8 mouse cellular contexts compared by ENCODE assay signal in genomic region chrX:134540414-134541135, GRCm38 (mm10). TPM values are rescaled to one million over a fixed set of nuclear protein-coding genes. Genes with fewer than 3 reads are reported as not detected.
DNase-seq lines count a peak whose midpoint lies in the region; ATAC-seq and TF ChIP-seq lines count a peak whose summit lies in the region.

No protein-coding gene starts in this region.

- H3K4me3 ChIP-seq in neural tube, embryonic 11.5 days (ENCODE audit: low read depth, low read length) = peak overlapping the region; percentile 47
- H3K4me3 ChIP-seq in cortical plate, adult 2 months (ENCODE audit: insufficient read depth, low read length) = peak overlapping the region; percentile 94
- peak overlapping the region; percentile 62 for H3K4me3 ChIP-seq in hindbrain, embryonic 10.5 days
- H3K4me3 ChIP-seq in limb, embryonic 13.5 days = peak overlapping the region; percentile 56
- H3K4me3 ChIP-seq in neural tube, embryonic 15.5 days (replicated peaks) = peak overlapping the region; percentile 52

- intact Hi-C loops in left cerebral cortex, postnatal 25 days (cut with DNase I) = no loop called here

- no peak for TF ChIP-seq POLR2A in cortical plate, adult 2 months (IDR thresholded peaks at IDR 0.05; ENCODE audit: extremely low read depth, insufficient read depth, low read length)

- no peak for TF ChIP-seq CTCF in cortical plate, adult 2 months (IDR thresholded peaks at IDR 0.05; ENCODE audit: extremely low read depth, insufficient read depth, low read length)

- peak overlapping the region; percentile 57 for H3K9ac ChIP-seq in neural tube, embryonic 11.5 days (ENCODE audit: low read length)
- peak overlapping the region; percentile 69 for H3K9ac ChIP-seq in limb, embryonic 13.5 days
- H3K9ac ChIP-seq in neural tube, embryonic 15.5 days (replicated peaks) = peak overlapping the region; percentile 55

- H3K27ac ChIP-seq in neural tube, embryonic 11.5 days (ENCODE audit: low read depth, low read length) = no peak overlapping the region
- no peak overlapping the region for H3K27ac ChIP-seq in cortical plate, adult 2 months (ENCODE audit: insufficient read depth, low read length)
- H3K27ac ChIP-seq in hindbrain, embryonic 10.5 days = peak overlapping the region; percentile 92; the same call in 1 of the 2 replicates
- no peak overlapping the region; the same call in 1 of the 2 replicates for H3K27ac ChIP-seq in limb, embryonic 13.5 days
- H3K27ac ChIP-seq in neural tube, embryonic 15.5 days (replicated peaks) = no peak overlapping the region

- H3K4me2 ChIP-seq in neural tube, embryonic 11.5 days (ENCODE audit: low read depth) = peak overlapping the region; percentile 43
- H3K4me2 ChIP-seq in limb, embryonic 13.5 days (replicated peaks) = peak overlapping the region; percentile 67
- peak overlapping the region; percentile 66 for H3K4me2 ChIP-seq in neural tube, embryonic 15.5 days

- ATAC-seq in neural tube, embryonic 11.5 days (ENCODE audit: insufficient read depth, low FRiP score, low TSS enrichment) = no peak
- no peak for ATAC-seq in limb, embryonic 13.5 days (ENCODE audit: low FRiP score, low read depth)
- no peak for ATAC-seq in neural tube, embryonic 15.5 days (ENCODE audit: low FRiP score)

- no peak for DNase-seq in neural tube, embryonic 11.5 days (ENCODE audit: low spot score)
- DNase-seq in neural tube, embryonic 10.5 days (ENCODE audit: extremely low spot score, low spot score) = no peak
- DNase-seq in hindbrain, embryonic 10.5 days (ENCODE audit: low spot score) = peak; percentile 4
- no peak for DNase-seq in left cerebral cortex, postnatal 25 days (ENCODE audit: low spot score in 2 of 2)
- DNase-seq in spleen, postnatal 4 days (ENCODE audit: low spot score in 2 of 2) = no peak

- no peaks in the 10 kb centered on the region for H3K4me1 ChIP-seq in neural tube, embryonic 11.5 days (ENCODE audit: control insufficient read depth, insufficient read depth, low read length)
- H3K4me1 ChIP-seq in cortical plate, adult 2 months (ENCODE audit: control insufficient read depth, insufficient read depth, low read length) = no peaks in the 10 kb centered on the region
- no peaks in the 10 kb centered on the region for H3K4me1 ChIP-seq in hindbrain, embryonic 10.5 days (replicated peaks)
- no peaks in the 10 kb centered on the region for H3K4me1 ChIP-seq in limb, embryonic 13.5 days
- peaks cover 5% of the 10 kb centered on the region; the same call in 1 of the 2 replicates for H3K4me1 ChIP-seq in neural tube, embryonic 15.5 days

- no peaks in the 10 kb centered on the region for H3K9me3 ChIP-seq in neural tube, embryonic 11.5 days (ENCODE audit: control insufficient read depth, low read length)
- H3K9me3 ChIP-seq in hindbrain, embryonic 10.5 days = no peaks in the 10 kb centered on the region
- H3K9me3 ChIP-seq in limb, embryonic 13.5 days = no peaks in the 10 kb centered on the region
- no peaks in the 10 kb centered on the region for H3K9me3 ChIP-seq in neural tube, embryonic 15.5 days (replicated peaks)

- no peaks in the 10 kb centered on the region for H3K36me3 ChIP-seq in neural tube, embryonic 11.5 days (ENCODE audit: control insufficient read depth, insufficient read depth, low read length)
- H3K36me3 ChIP-seq in hindbrain, embryonic 10.5 days = peaks cover 14% of the 10 kb centered on the region; the same call in 1 of the 2 replicates
- H3K36me3 ChIP-seq in limb, embryonic 13.5 days = no peaks in the 10 kb centered on the region; the same call in 1 of the 2 replicates
- no peaks in the 10 kb centered on the region for H3K36me3 ChIP-seq in neural tube, embryonic 15.5 days

- WGBS in neural tube, embryonic 11.5 days = 25% methylated on average over 12 of the region's 12 CpGs
- WGBS in hindbrain, embryonic 10.5 days = 25% methylated on average over 12 of the region's 12 CpGs
- 24% methylated on average over 12 of the region's 12 CpGs for WGBS in limb, embryonic 13.5 days
- WGBS in neural tube, embryonic 15.5 days = 29% methylated on average over 12 of the region's 12 CpGs

- no peaks in the 10 kb centered on the region for H3K27me3 ChIP-seq in neural tube, embryonic 11.5 days (ENCODE audit: control insufficient read depth, insufficient read depth, low read length)
- H3K27me3 ChIP-seq in hindbrain, embryonic 10.5 days (ENCODE audit: insufficient read depth, poor library complexity, severe bottlenecking) = no peaks in the 10 kb centered on the region
- peaks cover 5% of the 10 kb centered on the region; the same call in 1 of the 2 replicates for H3K27me3 ChIP-seq in limb, embryonic 13.5 days
- H3K27me3 ChIP-seq in neural tube, embryonic 15.5 days (replicated peaks) = no peaks in the 10 kb centered on the region

RNA-seq across cellular contexts. Expression of gene Timm8a1, which starts 1.1 kb away (rescaled TPM):
- polyA plus RNA-seq in neural tube, embryonic 11.5 days (2014; fragmentation: Nextera tagmentation; extraction: Ambion mirVana) = 66.5 and 67.0 TPM in 2 replicates
- 14.8 and 17.0 TPM in 2 replicates for polyA plus RNA-seq in cortical plate, adult 2 months (2012; rRNA removed)
- 70.6 and 100 TPM in 2 replicates for polyA plus RNA-seq in hindbrain, embryonic 10.5 days (2016; fragmentation: Nextera tagmentation; extraction: Ambion mirVana)
- 69.0 and 72.7 TPM in 2 replicates for polyA plus RNA-seq in limb, embryonic 13.5 days (2015; fragmentation: Nextera tagmentation; extraction: Ambion mirVana)
- 51.9 and 62.5 TPM in 2 replicates for polyA plus RNA-seq in neural tube, embryonic 15.5 days (2015; fragmentation: Nextera tagmentation; extraction: Ambion mirVana)
- total RNA-seq in left cerebral cortex, postnatal 25 days (2021) = 10 to 100 TPM; 17.6 to 22.3 TPM

RNA-seq across cellular contexts. Expression of gene Btk, which starts 42.8 kb away (rescaled TPM):
- polyA plus RNA-seq in neural tube, embryonic 11.5 days (2014; fragmentation: Nextera tagmentation; extraction: Ambion mirVana) = 0.88 and 1.9 TPM in 2 replicates
- 0.94 and 1.5 TPM in 2 replicates for polyA plus RNA-seq in cortical plate, adult 2 months (2012; rRNA removed)
- 1.2 and 2.2 TPM in 2 replicates for polyA plus RNA-seq in hindbrain, embryonic 10.5 days (2016; fragmentation: Nextera tagmentation; extraction: Ambion mirVana)
- 1.3 and 1.8 TPM in 2 replicates for polyA plus RNA-seq in limb, embryonic 13.5 days (2015; fragmentation: Nextera tagmentation; extraction: Ambion mirVana)
- 0.75 and 2.6 TPM in 2 replicates for polyA plus RNA-seq in neural tube, embryonic 15.5 days (2015; fragmentation: Nextera tagmentation; extraction: Ambion mirVana)
- total RNA-seq in left cerebral cortex, postnatal 25 days (2021) = 1 to 10 TPM; 1.0 to 1.2 TPM

RNA-seq across cellular contexts. Expression of gene Rpl36a, which starts 44.9 kb away (rescaled TPM):
- 300 and 324 TPM in 2 replicates for polyA plus RNA-seq in neural tube, embryonic 11.5 days (2014; fragmentation: Nextera tagmentation; extraction: Ambion mirVana)
- polyA plus RNA-seq in cortical plate, adult 2 months (2012; rRNA removed) = 541 and 586 TPM in 2 replicates
- 271 and 325 TPM in 2 replicates for polyA plus RNA-seq in hindbrain, embryonic 10.5 days (2016; fragmentation: Nextera tagmentation; extraction: Ambion mirVana)
- 381 and 410 TPM in 2 replicates for polyA plus RNA-seq in limb, embryonic 13.5 days (2015; fragmentation: Nextera tagmentation; extraction: Ambion mirVana)
- polyA plus RNA-seq in neural tube, embryonic 15.5 days (2015; fragmentation: Nextera tagmentation; extraction: Ambion mirVana) = 184 and 216 TPM in 2 replicates
- total RNA-seq in left cerebral cortex, postnatal 25 days (2021) = 100 to 1,000 TPM; 115 to 132 TPM
